Mouse (Mus musculus) bone marrow macrophage, adult 2 months (primary cell): ENCODE measurements around the gene Dennd2c.

Source experiments
- CTCF ChIP-seq: IDR thresholded peaks from 2 replicates; pipeline ENCODE4 v1.5.1; 2012; ENCODE audit warnings: low read depth, mild to moderate bottlenecking, low read length, moderate library complexity
- POLR2A ChIP-seq: IDR thresholded peaks from 2 replicates; pipeline ENCODE4 v1.6.1; 2012; ENCODE audit warnings: mild to moderate bottlenecking, low read depth, low read length, borderline replicate concordance

DNA sequence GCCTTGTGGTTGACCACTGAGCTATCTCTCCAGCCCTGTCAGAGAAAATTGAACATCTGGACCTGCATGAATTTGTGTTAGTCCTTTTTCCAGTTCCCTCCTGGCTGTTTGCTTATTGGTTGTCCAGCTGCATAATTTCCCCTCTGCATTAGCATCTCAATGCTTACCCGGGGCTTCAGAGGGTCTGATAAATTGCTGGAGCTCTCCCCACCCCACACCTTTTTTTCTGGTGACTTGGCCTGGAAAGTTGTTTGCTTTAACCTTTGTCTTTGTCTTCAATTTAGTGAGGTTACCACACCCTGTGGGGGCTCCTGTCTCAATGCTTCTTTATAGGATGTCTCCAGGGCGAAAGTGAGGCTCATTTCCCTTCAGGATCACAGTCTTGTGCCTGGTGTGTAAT is 24.8 kb downstream of the Dennd2c start:
- no peak for TF ChIP-seq CTCF
- TF ChIP-seq POLR2A = no peak
